Mouse (Mus musculus): Measurements from ENCODE around the gene Sema7a.

GRCm38 (mm10) chr9:57964528-57965250 lies 24.8 kb downstream of the Sema7a start:
- TF ChIP-seq POLR2A (IDR thresholded peaks at IDR 0.05; ENCODE audit: borderline replicate concordance, extremely low read depth, insufficient read depth, insufficient read length, poor library complexity, severe bottlenecking) (no peak), CTCF (IDR thresholded peaks at IDR 0.05; ENCODE audit: borderline replicate concordance, extremely low read depth, insufficient read depth, insufficient read length) (no peak)

Data from brain, embryonic 14.5 days (tissue).